In genomic region chr2:33432877-33433276, GRCm38 (mm10) we compare ENCODE assay signal across 8 mouse cellular contexts. TPM values are rescaled to one million over a fixed set of nuclear protein-coding genes. Genes with fewer than 3 reads are reported as not detected.
A peak's percentile ranks its signal among the peaks of the same experiment; 100 is the strongest.
DNase-seq lines count a peak whose midpoint lies in the region; TF ChIP-seq lines count a peak whose summit lies in the region.

No protein-coding gene starts in this region.

- no peak for TF ChIP-seq POLR2A in cerebellum, adult 2 months (IDR thresholded peaks at IDR 0.05; ENCODE audit: borderline replicate concordance, insufficient read depth, low read length)

- peaks cover 4% of the 10 kb centered on the region; the same call in 1 of the 2 replicates for H3K4me1 ChIP-seq in cerebellum, adult 2 months (ENCODE audit: control insufficient read depth, insufficient read depth, low read length)

- DNase-seq in frontal cortex, postnatal 10 days (ENCODE audit: low spot score in 2 of 2), result peak; percentile 11 to 26
- DNase-seq in frontal cortex, postnatal 14 days (ENCODE audit: low spot score in 2 of 2), result no peak
- peak; percentile 68 to 70 for DNase-seq in right cerebral cortex, adult 2 months (ENCODE audit: low spot score in 2 of 2)
- DNase-seq in right cerebral cortex, postnatal 25 days, result no peak
- peak in 1 of 2 experiments; percentile 59 for DNase-seq in cerebellum, adult 2 months
- peak; percentile 60 to 71 for DNase-seq in kidney, adult 8-10 months
- peak; percentile 66 for DNase-seq in mesoderm, embryonic 11.5 days (ENCODE audit: low read depth, low spot score)
- DNase-seq in ovary, postnatal 10 days (ENCODE audit: low spot score), result no peak

- no peak overlapping the region for H3K27ac ChIP-seq in cerebellum, adult 2 months (ENCODE audit: insufficient read depth, low read length)

- 60% methylated on average over 5 of the region's 5 CpGs for WGBS in cerebellum, adult 2 months

- peak; percentile 49; the same call in 1 of the 2 replicates for TF ChIP-seq CTCF in cerebellum, adult 2 months (IDR thresholded peaks at IDR 0.05; ENCODE audit: borderline replicate concordance, insufficient read depth, low read depth, low read length)

- H3K4me3 ChIP-seq in cerebellum, adult 2 months (replicated peaks; ENCODE audit: insufficient read depth, low read depth, low read length), result no peak overlapping the region

- no peaks in the 10 kb centered on the region for H3K27me3 ChIP-seq in cerebellum, adult 2 months (ENCODE audit: control insufficient read depth, insufficient read depth, low read length)

RNA-seq across cellular contexts. Expression of gene Zbtb34, which starts 1.8 kb away (rescaled TPM):
- polyA plus RNA-seq in cerebellum, adult 2 months (2012; rRNA removed), result 9.9 and 11.0 TPM in 2 replicates

RNA-seq across cellular contexts. Expression of gene Zbtb43, which starts 35.5 kb away (rescaled TPM):
- 17.8 and 20.3 TPM in 2 replicates for polyA plus RNA-seq in cerebellum, adult 2 months (2012; rRNA removed)

Comparison
In these comparisons a context has a peak if more than half of its experiments do, and no peak if none do; other contexts are left out.
1. DNase-seq: peak in frontal cortex, postnatal 10 days (2 of 2), right cerebral cortex, adult 2 months (2 of 2), kidney, adult 8-10 months (2 of 2) and mesoderm, embryonic 11.5 days (single experiment); none in frontal cortex, postnatal 14 days (0 of 2), right cerebral cortex, postnatal 25 days (single experiment) and ovary, postnatal 10 days (single experiment).